Mouse (Mus musculus): ENCODE measurements around the gene Cfc1.

Cfc1 gene

DNA sequence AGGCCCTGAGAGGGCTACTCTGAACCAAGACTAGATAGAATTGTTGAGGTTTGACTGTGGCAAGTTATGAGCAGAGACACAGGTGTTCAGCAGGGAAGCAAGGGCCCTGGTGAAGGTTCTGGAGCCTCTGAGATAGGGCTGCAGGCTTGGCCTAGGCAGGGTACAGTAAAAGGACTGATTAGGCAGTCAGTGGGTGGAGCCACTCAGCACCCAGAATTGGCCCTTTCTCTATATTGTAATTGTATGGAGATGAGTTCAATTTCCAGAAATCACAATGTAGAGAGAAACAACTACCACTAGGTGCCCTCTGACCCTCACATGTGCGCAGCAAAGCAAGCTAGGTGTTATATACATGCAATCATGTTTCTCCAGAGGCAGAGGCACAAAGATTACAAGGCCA is 18.2 kb downstream of the Cfc1 start:
- DNase-seq (ENCODE audit: inconsistent ontology term): no peak

DNA sequence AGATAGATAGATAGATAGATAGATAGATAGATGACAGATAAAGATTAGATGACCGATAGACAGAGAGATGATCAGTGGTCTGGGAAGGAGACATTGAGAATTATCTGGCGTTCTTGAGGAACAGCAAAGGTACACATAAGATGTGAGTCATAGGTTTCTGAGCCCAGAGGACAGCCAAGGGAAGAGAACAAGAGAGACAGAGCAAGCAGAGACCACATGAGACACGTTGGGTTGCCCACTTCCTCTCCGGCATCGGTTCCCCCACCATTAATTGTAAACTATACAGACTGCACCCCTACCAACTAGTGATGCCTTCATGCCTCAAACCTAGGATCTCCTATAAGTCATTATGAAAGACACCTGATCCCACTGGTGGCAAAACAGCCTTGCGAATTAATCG is 18.8 kb downstream of the Cfc1 start:
- no peak for DNase-seq (ENCODE audit: inconsistent ontology term)

DNA sequence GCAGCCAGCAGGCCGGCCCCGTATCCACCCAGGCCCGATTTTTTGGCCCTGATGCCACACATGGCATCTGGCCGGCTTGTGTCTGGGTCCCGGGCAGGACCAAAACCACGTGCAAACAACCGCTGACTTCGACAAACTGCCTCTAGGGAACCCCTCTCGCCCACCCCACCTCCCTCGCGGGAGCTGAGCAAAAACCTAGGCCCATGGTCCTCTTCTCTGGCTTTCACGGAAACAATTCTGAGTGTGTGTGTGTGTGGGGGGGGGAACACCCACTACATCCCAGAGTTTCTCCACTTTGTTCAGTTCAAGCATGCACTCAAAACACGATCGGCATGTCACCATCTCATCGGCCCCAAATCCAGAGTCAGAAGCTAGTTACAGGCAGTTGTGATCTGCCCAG is 25.4 kb downstream of the Cfc1 start, which contains the start of gene Prss40:
Prss40 (minus strand) TSS at position 101 of the 400 bp plus-strand sequence.
- DNase-seq (ENCODE audit: inconsistent ontology term): no peak

DNA sequence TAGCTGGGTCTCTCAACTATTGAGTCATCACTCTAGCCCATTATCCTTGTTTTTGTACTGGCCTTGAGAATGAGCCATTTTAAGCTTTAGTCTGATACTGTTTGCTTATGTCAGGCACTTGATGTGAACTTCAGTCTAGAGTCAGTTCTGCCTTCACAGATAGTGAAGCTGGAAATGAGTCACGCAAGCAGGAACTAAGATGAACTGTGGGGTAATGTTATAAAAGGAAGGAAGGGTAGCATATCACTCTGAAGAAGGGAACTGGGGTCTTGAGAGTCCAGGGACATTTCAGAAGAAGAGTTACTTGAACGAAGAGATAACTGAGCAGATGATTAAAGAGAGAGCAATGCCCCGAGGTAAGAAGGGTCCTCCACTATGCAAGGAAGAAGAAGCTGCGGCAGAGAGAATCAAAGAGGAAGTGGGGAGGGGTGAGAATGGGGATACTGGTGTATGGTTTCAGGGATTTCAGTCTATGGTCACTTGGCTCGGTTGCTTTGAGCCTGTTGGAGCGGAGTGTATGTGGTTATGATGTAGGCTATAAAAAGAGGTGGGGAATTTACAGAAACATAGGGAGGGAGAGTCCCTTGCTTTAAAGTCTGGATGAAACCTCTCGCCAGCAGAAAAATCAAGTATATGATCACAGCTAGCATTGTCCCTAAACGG is 29.1 kb downstream of the Cfc1 start:
- no peak for DNase-seq (ENCODE audit: inconsistent ontology term)

DNA sequence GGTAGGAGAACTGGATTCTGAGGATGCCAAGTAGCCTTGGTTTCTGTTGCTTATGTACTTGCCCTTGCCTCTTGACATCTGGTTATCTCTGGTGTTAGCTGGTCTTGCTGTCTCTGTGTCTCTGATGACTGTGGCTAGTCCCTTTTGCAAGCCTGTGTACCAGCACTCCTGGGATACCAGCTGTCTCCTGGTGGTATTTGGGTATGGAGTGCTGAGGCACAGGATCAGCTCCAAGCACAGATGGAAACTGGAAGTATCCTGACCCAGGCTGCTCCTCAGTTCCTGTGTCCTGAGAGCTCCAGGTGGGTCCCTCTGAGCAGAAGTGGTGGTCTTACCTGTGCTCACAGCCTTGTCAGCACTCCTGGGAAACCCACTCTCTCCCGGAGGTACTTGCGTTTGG is 32.7 kb downstream of the Cfc1 start:
- DNase-seq (ENCODE audit: inconsistent ontology term): no peak

DNA sequence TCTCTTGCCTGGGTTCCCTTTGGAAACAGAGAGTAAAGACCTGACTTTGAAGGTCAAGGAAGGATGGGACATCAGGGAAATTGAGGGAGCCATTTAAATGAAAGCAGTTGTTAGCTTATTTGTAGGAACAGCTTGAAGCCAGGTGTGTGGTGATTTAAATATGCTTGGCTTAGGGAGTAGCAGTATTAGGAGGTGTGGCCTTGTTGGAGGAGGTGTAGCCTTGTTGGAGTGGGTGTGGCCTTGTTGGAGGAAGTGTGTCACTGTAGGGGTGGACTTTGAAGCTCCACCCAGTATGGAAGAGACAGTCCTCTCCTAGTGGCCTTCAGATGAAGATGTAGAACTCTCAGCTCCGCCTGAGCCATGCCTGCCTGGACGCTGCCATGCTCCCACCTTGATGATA is 34.4 kb downstream of the Cfc1 start:
- no peak for DNase-seq (ENCODE audit: inconsistent ontology term)

DNA sequence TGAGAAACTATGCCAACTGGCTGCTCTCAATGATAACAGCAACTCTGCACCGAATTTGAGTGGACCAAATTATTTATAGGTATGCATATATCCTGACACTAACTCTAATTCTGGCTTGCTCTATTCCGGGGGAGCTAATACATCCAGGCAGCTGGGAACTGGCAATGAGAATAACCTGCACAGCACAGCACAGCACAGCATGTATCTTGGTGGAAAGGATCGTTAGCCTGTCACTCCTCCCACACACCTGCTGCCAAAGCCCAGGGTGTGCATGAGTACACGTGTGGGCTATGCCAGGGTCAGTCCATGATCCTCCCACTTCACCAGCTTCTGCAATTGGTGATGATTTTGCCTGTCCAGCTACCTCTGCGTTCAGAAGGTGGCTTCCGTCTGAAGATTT is 36.0 kb downstream of the Cfc1 start:
- no peak for DNase-seq (ENCODE audit: inconsistent ontology term)

DNA sequence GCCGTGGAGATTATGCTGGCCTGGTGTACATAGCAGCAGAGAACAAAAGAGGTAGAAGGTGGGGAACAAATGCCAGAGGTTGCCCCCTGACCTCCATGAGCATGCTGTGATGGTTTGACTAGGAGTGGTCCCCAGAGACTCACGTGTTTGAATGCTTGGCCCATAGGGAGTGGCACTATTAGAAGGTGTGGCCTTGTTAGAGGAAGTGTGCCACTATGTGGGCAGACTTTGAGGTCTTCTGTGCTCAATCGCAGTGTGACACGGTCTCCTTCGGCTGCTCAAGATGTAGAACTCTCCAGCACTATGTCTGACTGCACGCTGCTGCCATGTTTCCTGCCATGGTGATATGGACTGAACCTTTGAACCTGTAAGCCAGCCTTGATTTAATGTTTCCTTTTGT is 37.8 kb downstream of the Cfc1 start:
- DNase-seq (ENCODE audit: inconsistent ontology term): no peak

DNA sequence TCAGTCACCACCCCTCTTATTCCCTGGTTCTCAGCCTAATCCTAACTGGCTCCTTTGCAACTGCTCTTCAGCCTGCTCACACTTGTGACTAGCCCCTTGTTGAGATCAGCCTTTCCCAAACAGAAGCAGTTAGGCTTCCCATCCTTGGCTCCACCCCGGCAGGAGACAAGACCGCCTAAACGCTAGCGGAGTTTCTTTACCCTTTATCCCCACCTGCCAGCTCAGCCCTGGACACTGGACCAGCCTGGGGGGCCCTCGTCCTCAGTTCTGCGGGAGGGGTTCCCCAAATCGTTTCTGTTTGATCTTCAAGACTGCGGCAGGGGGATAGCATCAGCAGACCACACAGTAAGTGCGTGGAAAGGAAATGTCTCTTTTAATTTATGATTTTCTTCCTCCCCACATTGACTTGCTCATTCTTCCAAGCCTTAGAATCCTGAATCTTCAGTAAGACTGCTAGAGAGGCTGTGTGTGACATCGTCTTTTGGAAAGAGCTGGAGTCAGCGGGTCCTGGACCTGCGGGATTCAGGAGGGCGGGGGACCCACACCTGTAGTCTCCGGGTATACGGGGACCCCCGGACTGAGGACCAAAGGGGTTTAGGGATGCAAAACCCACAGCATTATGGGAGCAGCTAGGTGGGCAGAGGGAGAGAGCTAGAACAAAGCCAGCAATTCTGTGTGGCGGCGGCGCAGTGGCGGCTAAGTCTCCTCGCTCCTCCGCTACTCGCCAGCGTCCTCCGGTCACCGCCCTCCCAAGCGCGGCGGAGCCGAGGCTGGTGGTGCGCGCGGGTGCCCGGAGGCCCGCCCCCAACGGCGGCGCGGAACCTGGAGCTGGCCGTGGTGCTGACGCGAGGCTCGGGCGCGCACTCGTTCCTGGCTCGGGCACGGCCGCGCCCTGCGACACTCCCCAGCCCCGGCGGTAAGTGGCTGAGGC is 43.7 kb downstream of the Cfc1 start, which contains the start of gene Amer3:
Amer3 (plus strand) TSS at position 807 of the 931 bp plus-strand sequence.
- peak; percentile 86 for DNase-seq (ENCODE audit: inconsistent ontology term)

DNA sequence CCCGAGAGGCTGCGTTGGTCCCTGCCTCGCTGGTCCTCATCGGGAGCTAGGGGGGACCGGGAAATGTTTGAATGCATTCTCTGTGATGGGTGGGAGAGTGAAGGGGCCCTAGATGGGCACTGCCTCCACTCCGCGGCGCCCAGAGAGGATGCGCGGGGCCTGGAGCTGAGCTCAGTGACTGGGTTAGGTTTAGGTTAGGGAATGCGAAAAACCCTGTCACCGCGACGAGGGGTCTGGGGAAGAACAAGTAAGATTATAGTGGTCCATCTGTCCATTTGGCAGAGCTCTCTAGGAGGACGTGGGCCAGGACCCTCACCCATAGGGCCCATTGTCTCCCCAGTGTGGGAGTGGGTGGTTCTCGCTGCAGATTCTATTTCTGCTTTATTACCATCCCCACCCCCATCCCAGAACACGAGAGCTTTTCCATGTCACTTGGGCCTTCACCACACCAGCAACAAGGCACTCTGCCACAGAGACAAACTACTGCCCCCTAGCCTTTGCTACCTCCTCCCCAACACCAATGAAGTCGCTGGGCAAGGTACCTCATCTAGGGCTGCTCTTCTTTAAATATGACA is 44.4 kb downstream of the Cfc1 start:
- no peak for DNase-seq (ENCODE audit: inconsistent ontology term)

DNA sequence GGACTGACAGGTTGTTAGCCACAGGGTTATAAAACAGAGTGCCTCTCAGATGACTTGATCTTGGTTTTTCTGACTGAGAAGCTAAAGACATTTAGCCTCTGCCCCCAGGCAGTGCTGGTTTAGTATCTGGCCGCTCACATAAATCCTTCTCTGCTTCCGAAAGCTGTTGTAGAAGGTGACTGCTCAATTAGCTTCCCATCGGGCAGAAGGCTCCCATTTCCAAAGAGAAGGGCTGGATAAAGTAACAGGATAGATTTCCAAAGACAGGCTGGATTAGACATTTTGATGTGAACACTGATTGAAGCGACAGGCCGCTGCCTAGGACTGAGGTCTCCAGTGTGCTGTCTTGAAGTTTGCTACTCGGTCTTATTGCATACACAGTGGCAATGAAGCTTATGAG is 46.8 kb downstream of the Cfc1 start:
- no peak for DNase-seq (ENCODE audit: inconsistent ontology term)

DNA sequence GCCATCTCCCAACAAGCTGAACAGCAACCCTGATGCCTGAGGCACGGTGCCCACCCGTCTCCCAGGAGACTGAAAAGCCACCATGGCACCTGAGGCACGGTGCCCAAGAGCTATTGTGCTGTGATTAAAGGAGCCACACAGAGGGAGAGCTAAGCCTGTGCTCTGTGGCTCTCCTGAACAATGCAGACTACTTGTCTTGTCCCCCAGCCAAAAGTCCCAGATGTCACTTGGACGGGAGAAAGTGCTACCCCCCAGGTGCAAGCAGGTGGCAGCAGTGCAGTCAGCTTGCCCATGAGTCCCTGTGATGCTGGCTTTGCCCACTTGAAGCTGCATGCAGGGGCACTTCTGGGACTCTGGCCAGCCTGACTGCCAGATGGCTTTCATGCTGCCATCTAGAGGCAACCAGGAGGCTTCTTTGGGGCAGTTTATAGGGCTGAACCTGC is 48.4 kb downstream of the Cfc1 start:
- DNase-seq (ENCODE audit: inconsistent ontology term): peak; percentile 40

DNA sequence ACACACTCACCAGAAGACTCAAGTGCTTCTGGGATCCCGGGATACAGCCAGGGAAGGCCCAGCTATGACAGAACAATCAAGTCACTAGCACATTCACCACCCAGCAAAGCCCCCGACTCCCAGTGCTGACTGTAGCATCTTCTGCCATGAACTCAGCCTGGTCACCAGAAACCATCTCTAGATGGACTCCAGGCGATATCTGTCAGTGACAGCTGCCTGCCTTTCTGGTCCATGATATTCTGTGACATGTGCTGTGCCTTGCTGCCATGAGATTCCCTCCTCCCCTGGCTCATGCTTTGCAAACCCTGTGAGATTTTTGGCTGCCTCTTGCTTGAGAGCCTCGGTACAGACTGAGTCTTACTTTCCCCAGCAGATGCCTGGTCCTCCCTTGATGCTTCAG is 49.3 kb downstream of the Cfc1 start:
- DNase-seq (ENCODE audit: inconsistent ontology term): no peak

DNA sequence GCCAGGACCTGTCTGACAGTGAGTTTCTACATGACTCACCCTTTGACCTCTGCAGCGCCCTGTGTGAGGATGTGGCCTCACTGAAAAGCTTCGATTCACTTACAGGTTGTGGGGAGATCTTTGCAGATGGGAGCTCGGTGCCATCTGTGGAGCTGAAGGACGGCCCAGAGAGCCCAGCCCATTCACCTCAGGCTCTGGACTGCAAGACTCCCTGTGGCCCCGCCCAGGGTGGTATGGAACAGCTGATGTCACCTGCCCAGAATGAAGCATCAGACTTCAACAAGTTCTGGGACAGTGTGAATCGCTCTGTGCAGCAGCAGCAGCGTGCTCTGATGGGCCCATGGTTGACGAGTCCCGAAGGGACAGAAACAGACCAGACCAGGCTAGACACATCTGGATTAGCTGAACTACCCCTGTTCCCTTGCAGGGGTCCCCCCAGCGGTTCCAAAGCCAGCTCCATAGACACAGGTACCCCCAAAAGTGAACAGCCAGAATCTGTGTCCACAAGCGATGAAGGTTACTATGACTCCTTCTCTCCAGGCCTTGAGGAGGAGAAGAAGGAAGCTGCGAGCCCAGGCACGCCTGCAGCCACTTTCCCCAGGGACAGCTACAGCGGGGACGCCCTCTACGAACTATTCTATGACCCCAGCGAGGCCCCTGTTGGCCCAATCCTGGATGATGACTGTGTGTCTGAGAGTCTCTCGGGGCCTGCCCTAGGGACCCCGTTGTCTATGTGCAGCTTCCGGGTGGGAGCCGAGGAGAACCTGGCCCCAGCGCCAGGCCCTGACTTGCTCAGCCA is 52.0 kb downstream of the Cfc1 start:
- no peak for DNase-seq (ENCODE audit: inconsistent ontology term)

All from Muller cell, postnatal 12 days (primary cell).